Mouse (Mus musculus): ENCODE measurements around the gene Gm49368. TPM values are rescaled to one million over a fixed set of nuclear protein-coding genes. Genes with fewer than 3 reads are reported as not detected.
A peak's percentile ranks its signal among the peaks of the same experiment; 100 is the strongest.
"Not testable (repeated sequence)": the region's sequence is repeated elsewhere in the genome, so short reads cannot be mapped to it uniquely, and the experiment has no call there.

Gene Gm49368
- polyA plus RNA-seq, 1 experiment, result 0.03 TPM

- Histone ChIP-seq H3K4me3 (ENCODE audit: control insufficient read depth, insufficient read depth, low read length) (no peak overlapping the region), H3K27me3 (ENCODE audit: control insufficient read depth, insufficient read depth, low read length) (no peaks in the 10 kb centered on the region), H3K36me3 (ENCODE audit: control insufficient read depth, insufficient read depth, low read length) (no peaks in the 10 kb centered on the region), H3K27ac (ENCODE audit: control insufficient read depth, insufficient read depth, low read length) (no peak overlapping the region), H3K4me1 (replicated peaks; ENCODE audit: control insufficient read depth, insufficient read depth, low read length) (peaks cover 17% of the 10 kb centered on the region)
- 48% methylated on average over 5 of the region's 5 CpGs for WGBS
- no peak for DNase-seq
- no peak for TF ChIP-seq CTCF (IDR thresholded peaks at IDR 0.05; ENCODE audit: borderline replicate concordance, control insufficient read depth, extremely low read depth, insufficient read depth, low read length, poor library complexity)
- no peak for TF ChIP-seq POLR2A (IDR thresholded peaks at IDR 0.05; ENCODE audit: control insufficient read depth, extremely low read depth, insufficient read depth, low read length, poor library complexity)
Observed at GRCm38 (mm10) chr7:128132148-128132547, 69.7 kb downstream of the Gm49368 start.

GRCm38 (mm10) chr7:128133596-128133995 is 71.1 kb downstream of the Gm49368 start:
- WGBS, result 8% methylated on average over 2 of the region's 2 CpGs
- H3K4me3 ChIP-seq (ENCODE audit: control insufficient read depth, insufficient read depth, low read length), result no peak overlapping the region
- no peak for TF ChIP-seq CTCF (IDR thresholded peaks at IDR 0.05; ENCODE audit: borderline replicate concordance, control insufficient read depth, extremely low read depth, insufficient read depth, low read length, poor library complexity)
- TF ChIP-seq POLR2A (IDR thresholded peaks at IDR 0.05; ENCODE audit: control insufficient read depth, extremely low read depth, insufficient read depth, low read length, poor library complexity), result no peak
- H3K27me3 ChIP-seq (ENCODE audit: control insufficient read depth, insufficient read depth, low read length), result no peaks in the 10 kb centered on the region
- peaks cover 17% of the 10 kb centered on the region for H3K4me1 ChIP-seq (replicated peaks; ENCODE audit: control insufficient read depth, insufficient read depth, low read length)
- H3K27ac ChIP-seq (ENCODE audit: control insufficient read depth, insufficient read depth, low read length), result no peak overlapping the region
- DNase-seq, result no peak
- H3K36me3 ChIP-seq (ENCODE audit: control insufficient read depth, insufficient read depth, low read length), result no peaks in the 10 kb centered on the region

- 68% methylated on average over 4 of the region's 4 CpGs for WGBS
- TF ChIP-seq POLR2A (IDR thresholded peaks at IDR 0.05; ENCODE audit: control insufficient read depth, extremely low read depth, insufficient read depth, low read length, poor library complexity) (no peak), CTCF (IDR thresholded peaks at IDR 0.05; ENCODE audit: borderline replicate concordance, control insufficient read depth, extremely low read depth, insufficient read depth, low read length, poor library complexity) (no peak)
- Histone ChIP-seq H3K4me1 (replicated peaks; ENCODE audit: control insufficient read depth, insufficient read depth, low read length) (peaks cover 17% of the 10 kb centered on the region), H3K27ac (ENCODE audit: control insufficient read depth, insufficient read depth, low read length) (no peak overlapping the region), H3K4me3 (ENCODE audit: control insufficient read depth, insufficient read depth, low read length) (no peak overlapping the region), H3K36me3 (ENCODE audit: control insufficient read depth, insufficient read depth, low read length) (no peaks in the 10 kb centered on the region), H3K27me3 (ENCODE audit: control insufficient read depth, insufficient read depth, low read length) (no peaks in the 10 kb centered on the region)
- no peak for DNase-seq
Observed at GRCm38 (mm10) chr7:128136927-128137326, 74.4 kb downstream of the Gm49368 start.

GRCm38 (mm10) chr7:128139611-128140010 is 77.1 kb downstream of the Gm49368 start:
- WGBS, result 95% methylated on average over 6 of the region's 6 CpGs
- Histone ChIP-seq H3K27me3 (ENCODE audit: control insufficient read depth, insufficient read depth, low read length) (no peaks in the 10 kb centered on the region), H3K4me1 (replicated peaks; ENCODE audit: control insufficient read depth, insufficient read depth, low read length) (no peaks in the 10 kb centered on the region), H3K36me3 (ENCODE audit: control insufficient read depth, insufficient read depth, low read length) (no peaks in the 10 kb centered on the region), H3K27ac (ENCODE audit: control insufficient read depth, insufficient read depth, low read length) (no peak overlapping the region), H3K4me3 (ENCODE audit: control insufficient read depth, insufficient read depth, low read length) (no peak overlapping the region)
- no peak for DNase-seq
- TF ChIP-seq CTCF (IDR thresholded peaks at IDR 0.05; ENCODE audit: borderline replicate concordance, control insufficient read depth, extremely low read depth, insufficient read depth, low read length, poor library complexity), result no peak
- no peak for TF ChIP-seq POLR2A (IDR thresholded peaks at IDR 0.05; ENCODE audit: control insufficient read depth, extremely low read depth, insufficient read depth, low read length, poor library complexity)

GRCm38 (mm10) chr7:128150970-128151369 is 88.5 kb downstream of the Gm49368 start:
- no peak for DNase-seq
- Histone ChIP-seq H3K4me3 (ENCODE audit: control insufficient read depth, insufficient read depth, low read length) (no peak overlapping the region), H3K4me1 (replicated peaks; ENCODE audit: control insufficient read depth, insufficient read depth, low read length) (peaks cover 7% of the 10 kb centered on the region), H3K36me3 (ENCODE audit: control insufficient read depth, insufficient read depth, low read length) (no peaks in the 10 kb centered on the region), H3K27me3 (ENCODE audit: control insufficient read depth, insufficient read depth, low read length) (no peaks in the 10 kb centered on the region), H3K27ac (ENCODE audit: control insufficient read depth, insufficient read depth, low read length) (no peak overlapping the region)
- 98% methylated on average over 8 of the region's 8 CpGs for WGBS
- no peak for TF ChIP-seq POLR2A (IDR thresholded peaks at IDR 0.05; ENCODE audit: control insufficient read depth, extremely low read depth, insufficient read depth, low read length, poor library complexity)
- TF ChIP-seq CTCF (IDR thresholded peaks at IDR 0.05; ENCODE audit: borderline replicate concordance, control insufficient read depth, extremely low read depth, insufficient read depth, low read length, poor library complexity), result no peak

GRCm38 (mm10) chr7:128154076-128154475 is 91.6 kb downstream of the Gm49368 start, which contains the start of gene Itgad:
TSS of gene Itgad (plus strand) at chr7:128154376.
- no peak within 1 kb of the TSS for H3K4me3 ChIP-seq (ENCODE audit: control insufficient read depth, insufficient read depth, low read length)
- TF ChIP-seq CTCF (IDR thresholded peaks at IDR 0.05; ENCODE audit: borderline replicate concordance, control insufficient read depth, extremely low read depth, insufficient read depth, low read length, poor library complexity) (no peak), POLR2A (IDR thresholded peaks at IDR 0.05; ENCODE audit: control insufficient read depth, extremely low read depth, insufficient read depth, low read length, poor library complexity) (no peak)
- no peaks in the 10 kb centered on the region for H3K27me3 ChIP-seq (ENCODE audit: control insufficient read depth, insufficient read depth, low read length)
- no peaks in the 10 kb centered on the region for H3K36me3 ChIP-seq (ENCODE audit: control insufficient read depth, insufficient read depth, low read length)
- DNase-seq, result no peak
- WGBS, result 96% methylated on average over 21 of the region's 21 CpGs
- H3K4me1 ChIP-seq (replicated peaks; ENCODE audit: control insufficient read depth, insufficient read depth, low read length), result peaks cover 13% of the 10 kb centered on the region
- no peak within 1 kb of the TSS for H3K27ac ChIP-seq (ENCODE audit: control insufficient read depth, insufficient read depth, low read length)

- no peak for DNase-seq
- no peak overlapping the region for H3K27ac ChIP-seq (ENCODE audit: control insufficient read depth, insufficient read depth, low read length)
- H3K4me1 ChIP-seq (replicated peaks; ENCODE audit: control insufficient read depth, insufficient read depth, low read length), result peaks cover 13% of the 10 kb centered on the region
- no peak overlapping the region for H3K4me3 ChIP-seq (ENCODE audit: control insufficient read depth, insufficient read depth, low read length)
- no peaks in the 10 kb centered on the region for H3K36me3 ChIP-seq (ENCODE audit: control insufficient read depth, insufficient read depth, low read length)
- WGBS, result 97% methylated on average over 10 of the region's 10 CpGs
- TF ChIP-seq CTCF (IDR thresholded peaks at IDR 0.05; ENCODE audit: borderline replicate concordance, control insufficient read depth, extremely low read depth, insufficient read depth, low read length, poor library complexity) (no peak), POLR2A (IDR thresholded peaks at IDR 0.05; ENCODE audit: control insufficient read depth, extremely low read depth, insufficient read depth, low read length, poor library complexity) (no peak)
- H3K27me3 ChIP-seq (ENCODE audit: control insufficient read depth, insufficient read depth, low read length), result no peaks in the 10 kb centered on the region
Observed at GRCm38 (mm10) chr7:128154924-128155323, 92.4 kb downstream of the Gm49368 start.

GRCm38 (mm10) chr7:128158688-128159354 is 96.3 kb downstream of the Gm49368 start:
- not testable (repeated sequence) for H3K27me3 ChIP-seq (ENCODE audit: control insufficient read depth, insufficient read depth, low read length); H3K4me3 ChIP-seq (ENCODE audit: control insufficient read depth, insufficient read depth, low read length); DNase-seq; H3K36me3 ChIP-seq (ENCODE audit: control insufficient read depth, insufficient read depth, low read length)
- Histone ChIP-seq H3K4me1 (replicated peaks; ENCODE audit: control insufficient read depth, insufficient read depth, low read length) (peaks cover 11% of the 10 kb centered on the region), H3K27ac (ENCODE audit: control insufficient read depth, insufficient read depth, low read length) (peak overlapping the region; percentile 73; the same call in 1 of the 2 replicates)
- WGBS, result 5% methylated on average over 8 of the region's 8 CpGs

Data from thymus, adult 2 months (tissue).